Mouse (Mus musculus): ENCODE measurements at regions not wholly inside any gene's neighbourhood (a gene's known extent, or its start where the extent isn't known, plus 50 kb on each side); places are given as distances from the start of the nearest gene placed in this dataset.

GRCm38 (mm10) chr10:105125736-105126135 is 448.5 kb downstream of the Tmtc2 start:
- Histone ChIP-seq H3K4me1 (replicated peaks) (no peaks in the 10 kb centered on the region), H3K9me3 (no peaks in the 10 kb centered on the region), H3K9ac (no peak overlapping the region), H3K36me3 (no peaks in the 10 kb centered on the region), H3K4me3 (no peak overlapping the region), H3K4me2 (no peak overlapping the region), H3K27me3 (no peaks in the 10 kb centered on the region), H3K27ac (no peak overlapping the region)
- WGBS, result 66% methylated on average over 3 of the region's 3 CpGs
- no peak for ATAC-seq (ENCODE audit: low FRiP score)

- H3K9ac ChIP-seq, result no peak overlapping the region
- no peak for ATAC-seq (ENCODE audit: low FRiP score)
- no peak overlapping the region for H3K4me2 ChIP-seq
- H3K9me3 ChIP-seq, result no peaks in the 10 kb centered on the region
- WGBS, result 86% methylated on average over 10 of the region's 10 CpGs
- no peaks in the 10 kb centered on the region for H3K4me1 ChIP-seq (replicated peaks)
- H3K4me3 ChIP-seq, result no peak overlapping the region
- H3K27ac ChIP-seq, result no peak overlapping the region
- H3K36me3 ChIP-seq, result no peaks in the 10 kb centered on the region
- H3K27me3 ChIP-seq, result no peaks in the 10 kb centered on the region
These were observed 454.0 kb downstream of the Tmtc2 start for GRCm38 (mm10) chr10:105120229-105120628.

GRCm38 (mm10) chr10:105116138-105116537 is 458.1 kb downstream of the Tmtc2 start:
- Histone ChIP-seq H3K4me3 (no peak overlapping the region), H3K27ac (no peak overlapping the region), H3K4me1 (replicated peaks) (no peaks in the 10 kb centered on the region), H3K4me2 (no peak overlapping the region), H3K36me3 (no peaks in the 10 kb centered on the region), H3K27me3 (no peaks in the 10 kb centered on the region), H3K9ac (no peak overlapping the region), H3K9me3 (no peaks in the 10 kb centered on the region)
- ATAC-seq (ENCODE audit: low FRiP score), result no peak
- WGBS, result 96% methylated on average over 1 of the region's 1 CpGs

- no peak overlapping the region for H3K4me3 ChIP-seq
- no peaks in the 10 kb centered on the region; the same call in 1 of the 2 replicates for H3K4me1 ChIP-seq (replicated peaks)
- no peak overlapping the region for H3K4me2 ChIP-seq
- no peaks in the 10 kb centered on the region for H3K9me3 ChIP-seq
- H3K9ac ChIP-seq, result no peak overlapping the region
- no peaks in the 10 kb centered on the region for H3K36me3 ChIP-seq
- 81% methylated on average over 5 of the region's 5 CpGs for whole genome bisulfite sequencing
- no peak for ATAC-seq (ENCODE audit: low FRiP score)
- no peak overlapping the region for H3K27ac ChIP-seq
- no peaks in the 10 kb centered on the region for H3K27me3 ChIP-seq
These were observed 459.3 kb downstream of the Tmtc2 start for GRCm38 (mm10) chr10:105114927-105115326.

GRCm38 (mm10) chr10:105110247-105110646 is 464.0 kb downstream of the Tmtc2 start:
- ATAC-seq (ENCODE audit: low FRiP score), result 0 out of 2 replicates have a peak, but pooled peaks have one; percentile 24
- H3K9me3 ChIP-seq, result no peaks in the 10 kb centered on the region
- no peaks in the 10 kb centered on the region for H3K36me3 ChIP-seq
- H3K4me1 ChIP-seq (replicated peaks), result no peaks in the 10 kb centered on the region; the same call in 1 of the 2 replicates
- H3K27ac ChIP-seq, result peak overlapping the region; percentile 8; the same call in 1 of the 2 replicates
- whole genome bisulfite sequencing, result 2% methylated on average over 5 of the region's 5 CpGs
- H3K4me2 ChIP-seq, result no peak overlapping the region
- H3K9ac ChIP-seq, result no peak overlapping the region
- no peaks in the 10 kb centered on the region for H3K27me3 ChIP-seq
- no peak overlapping the region for H3K4me3 ChIP-seq

- WGBS, result 69% methylated on average over 2 of the region's 2 CpGs
- Histone ChIP-seq H3K27ac (no peak overlapping the region), H3K4me3 (no peak overlapping the region), H3K4me2 (no peak overlapping the region), H3K36me3 (no peaks in the 10 kb centered on the region), H3K27me3 (no peaks in the 10 kb centered on the region), H3K9me3 (no peaks in the 10 kb centered on the region), H3K4me1 (replicated peaks) (no peaks in the 10 kb centered on the region), H3K9ac (no peak overlapping the region)
- no peak for ATAC-seq (ENCODE audit: low FRiP score)
These were observed 477.3 kb downstream of the Tmtc2 start for GRCm38 (mm10) chr10:105097045-105097331.

GRCm38 (mm10) chr10:105096323-105097044 is 477.8 kb downstream of the Tmtc2 start:
- no peak overlapping the region for H3K4me2 ChIP-seq
- H3K27me3 ChIP-seq, result no peaks in the 10 kb centered on the region
- no peak overlapping the region for H3K9ac ChIP-seq
- no peaks in the 10 kb centered on the region for H3K36me3 ChIP-seq
- H3K9me3 ChIP-seq, result no peaks in the 10 kb centered on the region
- no peak for ATAC-seq (ENCODE audit: low FRiP score)
- no peaks in the 10 kb centered on the region for H3K4me1 ChIP-seq (replicated peaks)
- no peak overlapping the region for H3K27ac ChIP-seq
- WGBS, result 76% methylated on average over 16 of the region's 16 CpGs
- H3K4me3 ChIP-seq, result no peak overlapping the region

- WGBS, result 81% methylated on average over 4 of the region's 4 CpGs
- H3K27me3 ChIP-seq, result no peaks in the 10 kb centered on the region
- H3K9me3 ChIP-seq, result no peaks in the 10 kb centered on the region
- H3K27ac ChIP-seq, result no peak overlapping the region
- no peaks in the 10 kb centered on the region for H3K4me1 ChIP-seq (replicated peaks)
- H3K36me3 ChIP-seq, result no peaks in the 10 kb centered on the region
- no peak overlapping the region for H3K9ac ChIP-seq
- H3K4me2 ChIP-seq, result no peak overlapping the region
- no peak for ATAC-seq (ENCODE audit: low FRiP score)
- no peak overlapping the region for H3K4me3 ChIP-seq
These were observed 478.5 kb downstream of the Tmtc2 start for GRCm38 (mm10) chr10:105095800-105096199.

GRCm38 (mm10) chr10:105076892-105077291 is 497.4 kb downstream of the Tmtc2 start:
- no peak overlapping the region for H3K4me2 ChIP-seq
- no peaks in the 10 kb centered on the region for H3K9me3 ChIP-seq
- 85% methylated on average over 2 of the region's 2 CpGs for WGBS
- H3K9ac ChIP-seq, result no peak overlapping the region
- no peak overlapping the region for H3K4me3 ChIP-seq
- no peaks in the 10 kb centered on the region for H3K36me3 ChIP-seq
- H3K4me1 ChIP-seq (replicated peaks), result no peaks in the 10 kb centered on the region
- no peak for ATAC-seq (ENCODE audit: low FRiP score)
- no peaks in the 10 kb centered on the region for H3K27me3 ChIP-seq
- H3K27ac ChIP-seq, result no peak overlapping the region

GRCm38 (mm10) chr10:105034711-105035386 is 539.4 kb downstream of the Tmtc2 start:
- Histone ChIP-seq H3K4me2 (no peak overlapping the region), H3K27me3 (no peaks in the 10 kb centered on the region), H3K36me3 (no peaks in the 10 kb centered on the region), H3K9me3 (no peaks in the 10 kb centered on the region), H3K27ac (no peak overlapping the region), H3K4me1 (replicated peaks) (no peaks in the 10 kb centered on the region), H3K9ac (no peak overlapping the region), H3K4me3 (no peak overlapping the region)
- 71% methylated on average over 1 of the region's 1 CpGs for WGBS
- ATAC-seq (ENCODE audit: low FRiP score), result no peak

GRCm38 (mm10) chr10:105020471-105021120 is 553.7 kb downstream of the Tmtc2 start:
- 49% methylated on average over 14 of the region's 14 CpGs for WGBS
- Histone ChIP-seq H3K27ac (peak overlapping the region; percentile 8; the same call in 1 of the 2 replicates), H3K4me2 (peak overlapping the region; percentile 21), H3K27me3 (no peaks in the 10 kb centered on the region), H3K9me3 (no peaks in the 10 kb centered on the region), H3K36me3 (no peaks in the 10 kb centered on the region), H3K4me1 (replicated peaks) (peaks cover 12% of the 10 kb centered on the region), H3K4me3 (no peak overlapping the region), H3K9ac (no peak overlapping the region)
- 0 out of 2 replicates have a peak, but pooled peaks have one; percentile 32 for ATAC-seq (ENCODE audit: low FRiP score)

- ATAC-seq (ENCODE audit: low FRiP score), result 0 out of 2 replicates have a peak, but pooled peaks have one; percentile 52
- Histone ChIP-seq H3K9ac (no peak overlapping the region), H3K4me3 (no peak overlapping the region), H3K4me1 (replicated peaks) (peaks cover 12% of the 10 kb centered on the region), H3K4me2 (0 out of 2 replicates have a peak overlapping the region, but pooled peaks have one; percentile 21), H3K27me3 (no peaks in the 10 kb centered on the region), H3K27ac (no peak overlapping the region), H3K9me3 (no peaks in the 10 kb centered on the region), H3K36me3 (no peaks in the 10 kb centered on the region)
- 49% methylated on average over 11 of the region's 11 CpGs for WGBS
These were observed 554.3 kb downstream of the Tmtc2 start for GRCm38 (mm10) chr10:105019774-105020470.
